Mouse (Mus musculus) heart, adult 2 months (tissue): Measurements from ENCODE around the gene Olfr703.

Source experiments
- CTCF ChIP-seq: fragments of 200-600 bp; IDR thresholded peaks from 2 replicates; pipeline ENCODE4 v1.8.1; 2022; ENCODE audit warnings: antibody characterized with exemption, mild to moderate bottlenecking, moderate library complexity
- EP300 ChIP-seq: fragments of 200-500 bp; IDR thresholded peaks from 2 replicates; pipeline ENCODE4 v1.6.1; 2011; ENCODE audit warnings: low read depth, low read length, control low read depth; ENCODE audit not compliant: insufficient read depth
- POLR2A ChIP-seq: fragments of 200-500 bp; IDR thresholded peaks from 2 replicates; pipeline ENCODE4 v1.6.1; 2011; ENCODE audit warnings: mild to moderate bottlenecking, low read depth, low read length, control low read depth; ENCODE audit not compliant: insufficient read depth

GRCm38 (mm10) chr7:106833793-106834192 is 9.4 kb upstream of the Olfr703 start, which contains the start of gene Olfr702:
- TF ChIP-seq CTCF = no peak
- TF ChIP-seq POLR2A = no peak
- TF ChIP-seq EP300 = no peak
